Mouse (Mus musculus): Measurements from ENCODE around the gene Frmpd4.

DNA sequence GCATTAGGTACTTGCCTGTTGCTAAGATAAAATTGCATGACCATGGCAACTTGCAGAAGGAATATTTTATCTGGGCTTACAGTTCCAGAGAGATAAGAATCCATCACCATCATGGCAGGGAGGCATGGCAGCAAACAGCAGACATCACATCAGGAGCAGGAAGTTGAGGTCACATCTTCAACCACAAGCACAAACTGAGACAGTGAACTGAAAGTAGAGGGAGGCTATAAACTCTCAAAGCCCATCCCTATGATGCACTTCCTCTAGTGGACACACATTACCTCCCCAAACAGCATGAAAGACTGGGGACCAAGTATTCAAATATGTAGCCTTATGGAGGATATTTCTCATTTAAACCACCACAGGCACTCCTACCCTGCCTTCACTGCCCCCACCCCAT lies 238.8 kb downstream of the Frmpd4 start:
- TF ChIP-seq POLR2A (IDR thresholded peaks at IDR 0.05; ENCODE audit: control insufficient read depth, low read depth, low read length) (no peak), CTCF (IDR thresholded peaks at IDR 0.05; ENCODE audit: control insufficient read depth, insufficient read depth, insufficient replicate concordance, low read depth, low read length) (no peak)
